Mouse (Mus musculus) spleen, adult 2 months (tissue): ENCODE data around the gene Cenpx.

Experiments
- CTCF ChIP-seq: fragments of 200-500 bp; IDR thresholded peaks from 2 replicates; pipeline ENCODE4 v1.5.1; 2011; ENCODE audit warnings: mild to moderate bottlenecking, inconsistent platforms; ENCODE audit not compliant: insufficient read depth, insufficient read length, insufficient replicate concordance; ENCODE audit errors: extremely low read depth
- POLR2A ChIP-seq: fragments of 200-500 bp; IDR thresholded peaks from 2 replicates; pipeline ENCODE4 v1.6.1; 2011; ENCODE audit warnings: low read depth, low read length, inconsistent platforms

DNA sequence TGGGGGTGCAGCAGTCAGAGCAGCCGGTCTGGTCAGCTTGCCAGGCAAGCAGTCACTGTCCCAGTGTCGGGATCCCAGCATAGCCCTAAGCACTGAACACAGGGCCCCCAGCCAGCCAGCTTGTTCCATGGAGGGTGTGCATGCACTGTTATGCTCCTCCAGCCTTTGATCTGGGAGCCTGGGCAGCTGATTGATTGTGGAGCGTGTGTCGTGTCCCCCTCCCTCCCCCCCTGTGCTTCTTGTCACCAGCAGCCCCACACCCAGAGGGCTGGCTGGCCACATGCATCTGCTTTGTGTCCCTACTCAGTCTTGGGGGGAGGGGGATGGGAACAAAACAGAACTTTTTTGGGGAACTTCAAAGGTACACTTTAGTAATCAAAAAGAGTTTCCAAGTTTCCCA is 18.4 kb downstream of the Cenpx start:
- TF ChIP-seq CTCF (no peak), POLR2A (no peak)
